Mouse (Mus musculus): ENCODE results near the gene Sstr4.

- TF ChIP-seq CTCF (conservative IDR thresholded peaks at IDR 0.05; ENCODE audit: insufficient read depth, insufficient read length, low read depth, low read length) (no peak), POLR2A (IDR thresholded peaks at IDR 0.05; ENCODE audit: low read depth, low read length) (no peak)
These were observed 46.3 kb downstream of the Sstr4 start for GRCm38 (mm10) chr2:148441421-148441820.

Data from kidney, adult 2 months (tissue).